Mouse (Mus musculus) bone marrow, adult 2 months (tissue): ENCODE results near the gene Zfp970.
"Not testable (repeated sequence)": the region's sequence is repeated elsewhere in the genome, so short reads cannot be mapped to it uniquely, and the experiment has no call there.

Experiments used
- CTCF ChIP-seq: fragments of 200-500 bp; IDR thresholded peaks from 2 replicates; pipeline ENCODE4 v1.5.1; 2011; ENCODE audit warnings: low read length, control low read depth; ENCODE audit not compliant: control insufficient read depth, insufficient read depth
- POLR2A ChIP-seq: fragments of 200-500 bp; IDR thresholded peaks from 2 replicates; pipeline ENCODE4 v1.6.1; 2011; ENCODE audit warnings: low read depth, mild to moderate bottlenecking, control low read depth, low read length, borderline replicate concordance; ENCODE audit not compliant: control insufficient read depth

DNA sequence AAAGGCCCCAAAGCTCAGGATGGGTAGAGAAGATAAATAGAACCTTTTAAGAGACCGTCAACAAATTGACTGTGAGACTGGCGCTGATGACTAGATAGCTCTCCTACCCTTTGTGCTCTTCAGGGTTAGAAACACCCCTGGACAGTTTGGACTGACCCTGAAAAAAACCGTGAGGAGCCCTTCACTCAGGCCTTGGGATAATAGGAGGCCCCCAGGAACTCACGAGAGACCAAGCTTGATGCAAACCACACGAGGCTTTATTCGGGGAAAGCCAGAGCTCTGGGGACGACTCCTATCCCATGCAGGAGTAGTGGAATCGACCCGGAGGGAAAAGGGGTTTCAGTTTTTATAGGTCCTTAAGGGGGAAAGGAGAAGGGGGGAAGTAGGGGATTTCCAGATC, 53.2 kb downstream of the Zfp970 start:
- TF ChIP-seq CTCF, POLR2A: not testable (repeated sequence)
